Mouse (Mus musculus) midbrain, postnatal 0 days (tissue): Measurements from ENCODE around the gene Lmnb2. TPM values are rescaled to one million over a fixed set of nuclear protein-coding genes. Genes with fewer than 3 reads are reported as not detected.

Experiments used
- ATAC-seq: fragments of 200-750 bp; cut with Nextera tagmentation; 2 replicates; pipeline ENCODE4 v1.8.0; 2017; ENCODE audit warnings: moderate number of reproducible peaks, mild to moderate bottlenecking, moderate TSS enrichment, moderate library complexity; ENCODE audit not compliant: low FRiP score
- DNase-seq: peaks from one replicate; pipeline ENCODE4 v3.0.0-alpha.2; 2015; ENCODE audit warnings: low spot score
- H3K27ac ChIP-seq: fragments of 300-500 bp; sonication (generic); 2 replicates; pipeline ENCODE4 v1.5.1; 2014; ENCODE audit warnings: low read depth, mild to moderate bottlenecking, low read length, mixed read lengths
- H3K27me3 ChIP-seq: fragments of 300-500 bp; sonication (generic); 2 replicates; pipeline ENCODE4 v1.6.1; 2014; ENCODE audit warnings: low read length, control low read depth, mixed read lengths; ENCODE audit not compliant: insufficient read depth
- H3K36me3 ChIP-seq: fragments of 300-500 bp; sonication (generic); 2 replicates; pipeline ENCODE4 v1.6.1; 2014; ENCODE audit warnings: low read length, control low read depth, mixed read lengths; ENCODE audit not compliant: insufficient read depth
- H3K4me1 ChIP-seq: fragments of 300-500 bp; sonication (generic); 2 replicates; pipeline ENCODE4 v1.6.1; 2014; ENCODE audit warnings: mild to moderate bottlenecking, control low read depth, antibody characterized with exemption, low read length, mixed read lengths; ENCODE audit not compliant: insufficient read depth
- H3K4me2 ChIP-seq: fragments of 300-500 bp; sonication (generic); 2 replicates; pipeline ENCODE4 v1.6.1; 2014; ENCODE audit warnings: low read depth, mild to moderate bottlenecking, low read length, mixed read lengths; ENCODE audit not compliant: poor library complexity, severe bottlenecking
- H3K4me3 ChIP-seq: fragments of 300-500 bp; sonication (generic); 2 replicates; pipeline ENCODE4 v1.5.1; 2014; ENCODE audit warnings: low read depth, mild to moderate bottlenecking, low read length, moderate library complexity
- H3K9ac ChIP-seq: fragments of 300-500 bp; sonication (generic); replicated peaks from 2 replicates; pipeline ENCODE4 v1.6.1; 2014; ENCODE audit warnings: mild to moderate bottlenecking, low read length, moderate library complexity, mixed read lengths; ENCODE audit not compliant: poor library complexity, severe bottlenecking
- H3K9me3 ChIP-seq: fragments of 300-500 bp; sonication (generic); 2 replicates; pipeline ENCODE4 v1.6.1; 2016; ENCODE audit warnings: low read length, control low read depth
- CTCF ChIP-seq: IDR thresholded peaks from 2 replicates; pipeline ENCODE4 v1.5.1; 2016; ENCODE audit warnings: antibody characterized with exemption, mild to moderate bottlenecking
- whole genome bisulfite sequencing: fragments of 180-500 bp; shearing (Covaris S2); extraction: QIAGEN DNeasy Blood & Tissue Kit; methylation state at CpG from one replicate; pipeline ENCODE4 v1.1.7; 2014; 5-methylcytosine and 5-hydroxymethylcytosine counted together
- polyA plus RNA-seq: library from polyadenylated mRNA; unstranded; fragments of >200 nt; fragmentation: Nextera tagmentation; extraction: Ambion mirVana; gene quantifications from 2 replicates; pipeline ENCODE4 v1.2.1, GENCODE M21; 2015
- total RNA-seq: library from RNA; depleted of rRNA; stranded (reverse); fragments of >200 nt; gene quantifications from 2 replicates; pipeline ENCODE4 v1.2.3, GENCODE M21; 2014

Lmnb2 gene
- total and polyA plus RNA-seq, 2 experiments from 2014 or later, result 22.6 to 47.3 TPM

GRCm38 (mm10) chr10:80880901-80881300 lies 37.1 kb downstream of the Lmnb2 start:
- Histone ChIP-seq H3K27me3 (no peaks in the 10 kb centered on the region), H3K4me1 (no peaks in the 10 kb centered on the region), H3K36me3 (no peaks in the 10 kb centered on the region), H3K9me3 (no peaks in the 10 kb centered on the region), H3K9ac (no peak overlapping the region), H3K27ac (no peak overlapping the region), H3K4me2 (no peak overlapping the region), H3K4me3 (no peak overlapping the region)
- 76% methylated on average over 2 of the region's 2 CpGs for WGBS
- DNase-seq (no peak), ATAC-seq (no peak)
- TF ChIP-seq CTCF, result no peak

- DNase-seq, result peak; percentile 66
- Histone ChIP-seq H3K27ac (no peak overlapping the region), H3K27me3 (no peaks in the 10 kb centered on the region), H3K9ac (no peak overlapping the region), H3K4me1 (no peaks in the 10 kb centered on the region), H3K9me3 (no peaks in the 10 kb centered on the region), H3K4me2 (no peak overlapping the region), H3K36me3 (no peaks in the 10 kb centered on the region), H3K4me3 (no peak overlapping the region)
- 23% methylated on average over 5 of the region's 5 CpGs for WGBS
- peak; percentile 81 for TF ChIP-seq CTCF
- ATAC-seq, result no peak
Measured at GRCm38 (mm10) chr10:80880131-80880641, 37.9 kb downstream of the Lmnb2 start.

- no peak overlapping the region for H3K4me2 ChIP-seq
- ATAC-seq (no peak), DNase-seq (no peak)
- 8% methylated on average over 3 of the region's 3 CpGs for WGBS
- no peaks in the 10 kb centered on the region for H3K36me3 ChIP-seq
- TF ChIP-seq CTCF, result no peak
- no peak overlapping the region for H3K9ac ChIP-seq
- no peaks in the 10 kb centered on the region for H3K27me3 ChIP-seq
- H3K27ac ChIP-seq, result no peak overlapping the region
- H3K4me1 ChIP-seq, result no peaks in the 10 kb centered on the region
- H3K4me3 ChIP-seq, result no peak overlapping the region
- H3K9me3 ChIP-seq, result no peaks in the 10 kb centered on the region
Measured at GRCm38 (mm10) chr10:80876594-80876993, 41.5 kb downstream of the Lmnb2 start.

- TF ChIP-seq CTCF, result peak; percentile 83
- no peak overlapping the region for H3K4me2 ChIP-seq
- DNase-seq, result peak; percentile 39
- H3K27ac ChIP-seq, result no peak overlapping the region
- no peak overlapping the region for H3K4me3 ChIP-seq
- H3K9ac ChIP-seq, result no peak overlapping the region
- H3K27me3 ChIP-seq, result no peaks in the 10 kb centered on the region
- 27% methylated on average over 5 of the region's 5 CpGs for WGBS
- H3K9me3 ChIP-seq, result no peaks in the 10 kb centered on the region
- no peaks in the 10 kb centered on the region for H3K36me3 ChIP-seq
- no peaks in the 10 kb centered on the region for H3K4me1 ChIP-seq
- ATAC-seq, result no peak
Measured at GRCm38 (mm10) chr10:80876028-80876427, 42.0 kb downstream of the Lmnb2 start.

- no peak overlapping the region for H3K9ac ChIP-seq
- no peaks in the 10 kb centered on the region for H3K4me1 ChIP-seq
- no peak overlapping the region for H3K4me2 ChIP-seq
- no peaks in the 10 kb centered on the region for H3K9me3 ChIP-seq
- H3K4me3 ChIP-seq, result no peak overlapping the region
- WGBS, result 79% methylated on average over 9 of the region's 9 CpGs
- ATAC-seq (no peak), DNase-seq (no peak)
- no peaks in the 10 kb centered on the region for H3K27me3 ChIP-seq
- no peaks in the 10 kb centered on the region for H3K36me3 ChIP-seq
- no peak overlapping the region for H3K27ac ChIP-seq
- no peak for TF ChIP-seq CTCF
Measured at GRCm38 (mm10) chr10:80874035-80874434, 44.0 kb downstream of the Lmnb2 start.

GRCm38 (mm10) chr10:80871581-80871980 lies 46.5 kb downstream of the Lmnb2 start, which contains the start of gene Tmprss9:
TSS of gene Tmprss9 (plus strand) at chr10:80871848.
- DNase-seq (no peak), ATAC-seq (no peak; the same call in 1 of the 2 replicates)
- no peak for TF ChIP-seq CTCF
- no peaks in the 10 kb centered on the region for H3K4me1 ChIP-seq
- WGBS, result 44% methylated on average over 9 of the region's 9 CpGs
- H3K9ac ChIP-seq, result no peak within 1 kb of the TSS
- no peak within 1 kb of the TSS for H3K4me2 ChIP-seq
- H3K9me3 ChIP-seq, result no peaks in the 10 kb centered on the region
- no peak within 1 kb of the TSS for H3K4me3 ChIP-seq
- no peak within 1 kb of the TSS for H3K27ac ChIP-seq
- H3K27me3 ChIP-seq, result no peaks in the 10 kb centered on the region
- peaks cover 19% of the 10 kb centered on the region for H3K36me3 ChIP-seq
